Mouse (Mus musculus) G1E-ER4 (cell line): ENCODE results near the gene Olfr467. TPM values are rescaled to one million over a fixed set of nuclear protein-coding genes. Genes with fewer than 3 reads are reported as not detected.
"Not testable (repeated sequence)": the region's sequence is repeated elsewhere in the genome, so short reads cannot be mapped to it uniquely, and the experiment has no call there.

Source experiments
- GATA1 ChIP-seq: IDR thresholded peaks from one replicate; pipeline ENCODE4 v1.8.0; 2012; ENCODE audit warnings: low read length, inconsistent platforms
- polyA plus RNA-seq: library from polyadenylated mRNA; stranded (reverse); fragments of >175 nt; gene quantifications from 2 replicates; pipeline ENCODE4 v1.2.3, GENCODE M21; 2012

Olfr467 gene
- polyA plus RNA-seq: not detected in 2 replicates

DNA sequence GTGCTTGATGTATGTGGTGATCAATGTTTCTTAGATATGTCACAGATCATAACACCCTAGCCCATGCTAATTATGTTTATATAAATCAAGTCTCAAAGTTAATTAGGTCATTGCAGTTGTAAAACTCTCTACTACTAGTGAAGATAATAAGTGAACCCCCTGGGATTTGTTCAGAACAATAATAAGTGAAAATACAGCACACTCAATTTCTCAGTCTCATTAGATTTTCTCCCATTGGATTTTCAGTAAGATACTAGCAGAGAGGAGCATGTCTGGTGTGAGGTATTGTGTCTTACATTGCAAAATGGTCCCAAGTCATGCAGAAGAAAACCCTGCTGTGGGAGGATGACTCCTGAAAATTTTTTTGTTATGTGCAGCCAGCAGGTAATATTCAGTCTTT is at the start of gene Olfr467:
Gene Olfr467, plus strand, starts transcription at position 301 of the 400 bp plus-strand sequence.
- TF ChIP-seq GATA1: no peak

DNA sequence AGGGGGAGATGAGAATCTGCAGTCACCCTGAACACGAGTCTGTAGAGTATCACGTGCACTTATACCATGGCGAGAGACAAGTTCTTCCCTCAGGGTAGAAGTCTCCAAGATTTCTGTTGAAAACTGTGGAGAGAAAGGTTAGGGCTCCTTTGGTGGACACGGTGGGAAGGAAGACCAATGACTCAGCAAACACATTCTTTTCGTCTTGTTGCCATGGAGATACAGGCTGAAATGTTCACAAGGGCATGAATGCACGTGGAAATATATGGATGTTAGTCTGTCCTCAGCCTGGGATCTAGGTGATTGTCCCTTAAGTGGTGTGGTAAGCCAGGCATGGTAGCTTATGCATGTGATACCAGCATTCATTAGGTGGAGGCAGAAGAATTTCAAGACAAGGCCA is 41.3 kb upstream of the Olfr467 start:
- TF ChIP-seq GATA1: no peak

DNA sequence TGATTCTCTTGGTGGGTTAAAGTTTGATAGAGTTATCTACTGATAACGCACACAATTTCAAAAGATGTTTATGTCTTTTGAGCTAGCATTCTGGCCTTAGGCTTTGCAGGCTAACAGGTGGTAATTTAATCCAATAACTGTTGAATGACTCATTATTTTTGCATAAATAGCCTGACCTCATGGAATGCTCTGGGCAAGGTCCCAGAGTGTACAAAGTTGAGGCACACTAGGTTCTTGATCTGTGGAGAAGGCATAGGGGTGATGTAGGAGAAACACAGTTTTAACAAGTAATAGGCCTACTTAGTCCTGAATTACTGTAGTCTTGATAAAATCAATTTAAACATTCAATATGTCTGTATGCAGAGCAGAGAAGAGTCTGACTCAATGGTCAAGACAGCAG is 33.8 kb upstream of the Olfr467 start:
- TF ChIP-seq GATA1: no peak

DNA sequence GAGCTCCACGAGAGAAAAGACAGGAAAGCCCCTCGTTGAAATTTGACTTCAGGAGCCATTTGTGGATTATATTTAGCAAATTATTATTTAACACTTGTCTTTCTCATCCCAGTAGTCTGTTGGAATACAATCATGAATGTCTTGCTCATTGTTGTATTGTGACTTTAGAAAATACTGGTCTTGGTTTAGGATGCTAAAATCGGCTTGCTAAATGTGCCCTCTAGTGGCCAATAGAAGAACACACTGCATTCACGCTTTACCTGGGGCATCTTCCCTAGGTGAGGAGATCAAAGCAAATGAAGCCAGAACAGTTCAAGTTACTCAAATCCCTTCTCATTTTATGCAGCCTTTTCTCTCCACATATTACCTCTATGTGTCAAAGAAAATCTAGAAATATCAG is 32.5 kb upstream of the Olfr467 start:
- no peak for TF ChIP-seq GATA1

DNA sequence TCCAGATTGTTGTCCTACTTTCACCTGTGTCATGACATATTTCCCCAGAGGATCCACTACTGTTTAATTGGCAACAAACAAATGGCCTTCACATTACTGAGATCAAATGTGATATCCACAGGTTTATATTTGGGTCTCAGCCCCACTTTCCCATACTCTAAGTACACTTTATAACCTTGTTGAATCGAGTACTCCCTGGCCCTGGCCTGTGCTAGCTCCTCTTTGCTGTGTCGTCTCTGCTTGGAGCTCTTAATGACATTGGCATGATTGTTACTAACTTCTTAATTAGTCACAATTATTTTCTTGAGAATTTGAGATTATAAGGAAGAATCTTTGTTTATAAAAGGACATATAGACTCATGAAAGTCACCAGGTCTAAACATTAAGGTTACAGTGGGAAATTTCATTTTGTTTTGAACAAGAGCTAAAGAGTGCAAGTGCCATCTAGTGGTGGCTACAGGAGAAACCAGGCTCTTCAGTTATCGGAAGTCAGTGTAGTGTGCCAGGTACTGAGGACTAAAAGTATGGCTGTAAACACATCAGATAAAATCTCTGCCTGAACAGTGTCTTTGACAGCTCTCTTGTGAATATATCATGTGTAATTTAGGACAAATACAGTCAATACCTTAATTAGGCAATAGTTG is 24.0 kb upstream of the Olfr467 start:
- TF ChIP-seq GATA1: no peak

DNA sequence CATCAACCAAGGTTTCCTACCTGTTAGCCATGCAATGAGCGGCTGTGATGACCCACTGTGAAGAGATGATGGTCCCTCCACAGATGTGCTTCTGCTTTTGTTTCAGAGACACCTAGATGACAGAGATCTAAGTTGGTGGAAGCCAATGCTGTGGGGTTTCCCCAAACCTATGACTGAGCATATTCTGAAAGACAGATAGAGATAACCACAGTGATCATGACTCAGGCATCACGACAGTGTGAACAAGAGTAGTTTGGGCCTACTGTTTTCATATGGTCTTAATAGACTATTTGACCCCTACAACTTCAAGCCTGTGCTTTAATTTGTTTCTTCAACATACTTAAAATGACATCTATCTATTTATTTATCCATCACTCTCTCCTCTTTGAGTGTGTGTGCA is 15.6 kb upstream of the Olfr467 start:
- TF ChIP-seq GATA1: no peak

DNA sequence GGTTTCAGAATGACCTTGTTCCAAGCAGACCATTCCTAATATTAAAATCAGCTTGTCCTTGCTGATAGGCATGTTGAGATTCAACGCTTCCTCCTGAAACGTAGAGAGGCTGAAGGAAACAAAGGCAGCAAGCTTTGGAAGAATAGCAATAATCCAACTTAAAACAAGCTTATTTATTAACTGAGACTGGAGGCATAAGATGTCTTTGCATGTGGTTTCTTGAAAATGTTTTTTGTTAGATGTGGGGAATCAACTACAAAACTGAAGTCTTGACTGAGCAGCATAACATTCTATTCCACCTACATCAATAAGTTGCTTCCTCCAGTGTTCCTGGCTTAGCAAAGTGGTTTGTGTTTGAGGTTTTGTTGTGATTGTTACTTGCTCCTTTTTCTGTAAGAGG is 11.0 kb upstream of the Olfr467 start, which contains the start of gene Ovch2:
Gene Ovch2, minus strand, starts transcription at position 101 of the 400 bp plus-strand sequence.
- no peak for TF ChIP-seq GATA1

DNA sequence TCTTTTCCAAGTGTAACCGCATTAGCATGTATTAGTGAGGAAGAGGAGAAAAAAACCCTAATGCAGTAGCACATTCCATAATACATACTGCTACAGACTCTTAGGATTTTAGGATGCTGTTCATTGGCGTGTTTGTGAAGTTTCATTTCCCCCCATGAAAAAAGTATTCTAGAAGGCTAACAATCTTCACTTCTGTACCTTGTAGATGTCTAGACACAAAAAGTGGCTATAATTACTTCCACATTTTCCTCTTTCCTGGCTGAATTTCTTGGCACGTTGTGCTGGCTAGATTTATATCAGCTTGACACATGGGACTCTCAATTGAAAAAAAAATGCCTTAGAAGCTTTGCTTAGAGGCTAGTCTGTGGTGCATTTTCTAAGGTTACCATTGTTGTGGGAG is 9.9 kb upstream of the Olfr467 start:
- no peak for TF ChIP-seq GATA1

DNA sequence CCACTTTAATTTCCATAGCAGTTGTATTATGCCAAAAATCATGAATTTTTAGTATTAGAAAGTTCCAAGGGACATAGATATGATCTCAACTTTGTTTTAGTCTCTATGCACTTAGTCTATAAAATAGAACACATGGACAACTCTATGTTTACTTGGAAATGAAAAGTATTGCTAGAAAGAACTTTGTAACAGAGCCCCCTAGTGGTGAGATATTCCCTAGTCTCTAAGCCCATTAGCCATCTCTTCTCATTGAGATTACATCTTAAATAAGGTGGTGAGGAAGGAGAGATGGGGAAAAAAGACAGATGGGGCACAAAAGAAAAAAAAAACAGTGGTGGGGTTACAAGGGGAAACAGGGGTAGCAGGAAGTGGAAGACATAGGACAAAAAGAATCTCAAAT is 7.4 kb downstream of the Olfr467 start:
- TF ChIP-seq GATA1: no peak

DNA sequence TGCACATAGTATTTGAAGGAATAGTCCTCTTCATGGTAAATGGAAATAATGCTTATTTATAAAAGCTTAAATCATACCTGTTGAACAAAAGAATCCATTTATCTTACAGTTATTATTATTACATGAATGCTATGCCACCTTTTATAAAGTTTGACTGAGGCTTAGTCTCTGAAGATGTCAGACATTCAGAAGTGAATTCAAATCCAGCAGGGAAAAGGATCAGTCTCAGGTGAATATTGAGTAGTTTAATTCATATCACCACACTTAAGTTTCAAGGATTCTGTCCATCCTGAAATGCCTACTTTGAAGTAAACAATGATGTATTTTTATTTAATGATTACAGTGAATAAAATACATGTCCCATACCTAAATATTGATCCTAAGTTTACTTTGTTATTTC is 13.4 kb downstream of the Olfr467 start, which contains the start of gene Olfr469:
Gene Olfr469, minus strand, starts transcription at position 101 of the 400 bp plus-strand sequence.
- not testable (repeated sequence) for TF ChIP-seq GATA1

DNA sequence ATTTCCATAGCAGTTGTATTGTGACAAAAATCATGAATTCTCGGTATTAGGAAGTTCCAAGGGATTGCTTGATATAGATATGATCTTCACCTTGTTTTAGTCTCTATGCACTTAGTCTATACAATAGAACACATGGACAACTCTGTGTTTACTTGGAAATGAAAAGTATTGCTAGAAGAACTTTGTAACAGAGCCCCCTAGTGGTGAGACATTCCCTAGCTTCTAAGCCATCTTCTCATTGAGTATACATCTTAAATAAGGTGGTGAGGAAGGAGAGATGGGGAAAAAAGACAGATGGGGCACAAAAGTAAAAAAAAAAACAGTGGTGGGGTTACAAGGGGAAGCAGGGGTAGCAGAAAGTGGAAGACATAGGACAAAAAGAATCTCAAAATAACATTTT is 29.7 kb downstream of the Olfr467 start:
- no peak for TF ChIP-seq GATA1

DNA sequence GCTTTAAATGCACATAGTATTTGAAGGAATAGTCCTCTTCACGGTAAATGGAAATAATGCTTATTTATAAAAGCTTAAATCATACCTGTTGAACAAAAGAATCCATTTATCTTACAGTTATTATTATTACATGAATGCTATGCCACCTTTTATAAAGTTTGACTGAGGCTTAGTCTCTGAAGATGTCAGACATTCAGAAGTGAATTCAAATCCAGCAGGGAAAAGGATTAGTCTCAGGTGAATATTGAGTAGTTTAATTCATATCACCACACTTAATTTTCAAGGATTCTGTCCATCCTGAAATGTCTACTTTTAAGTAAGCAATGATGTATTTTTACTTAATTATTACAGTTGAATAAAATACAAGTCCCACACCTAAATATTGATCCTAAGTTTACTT is 35.3 kb downstream of the Olfr467 start, which contains the start of gene Olfr470:
Gene Olfr470, minus strand, starts transcription at position 101 of the 400 bp plus-strand sequence.
- not testable (repeated sequence) for TF ChIP-seq GATA1

Other genes with a start within 250 kb of the Olfr467 start
- gene Olfml1, start 244.8 kb upstream of the Olfr467 start, polyA plus RNA-seq: not detected in 2 replicates
- gene Ppfibp2, start 217.1 kb upstream of the Olfr467 start, polyA plus RNA-seq: not detected in 2 replicates
- not detected in 2 replicates for gene 5330417H12Rik, start 187.1 kb upstream of the Olfr467 start, polyA plus RNA-seq
- gene Cyb5r2, start 54.2 kb upstream of the Olfr467 start, polyA plus RNA-seq: not detected in 2 replicates
- not detected in 2 replicates for gene Ovch2, start 11.1 kb upstream of the Olfr467 start, polyA plus RNA-seq
- not detected in 2 replicates for gene Olfr469, start 13.3 kb downstream of the Olfr467 start, polyA plus RNA-seq
- not detected in 2 replicates for gene Olfr470, start 35.2 kb downstream of the Olfr467 start, polyA plus RNA-seq
- not detected in 2 replicates for gene Olfr472, start 85.6 kb downstream of the Olfr467 start, polyA plus RNA-seq
- not detected in 2 replicates for gene Olfr473, start 118.2 kb downstream of the Olfr467 start, polyA plus RNA-seq
- not detected in 2 replicates for gene Olfr474, start 142.4 kb downstream of the Olfr467 start, polyA plus RNA-seq
- gene Olfr476, start 152.5 kb downstream of the Olfr467 start, polyA plus RNA-seq: not detected in 2 replicates
- not detected in 2 replicates for gene Olfr477, start 174.4 kb downstream of the Olfr467 start, polyA plus RNA-seq
- gene Olfr478, start 221.7 kb downstream of the Olfr467 start, polyA plus RNA-seq: not detected in 2 replicates
- not detected in 2 replicates for gene Olfr479, start 238.4 kb downstream of the Olfr467 start, polyA plus RNA-seq